Mouse (Mus musculus): ENCODE measurements around the gene Cdhr3. TPM values are rescaled to one million over a fixed set of nuclear protein-coding genes. Genes with fewer than 3 reads are reported as not detected.

Cdhr3 gene
- total and polyA plus RNA-seq, 3 experiments, result not detected

- Histone ChIP-seq H3K36me3 (ENCODE audit: control insufficient read depth in 1 of 2, insufficient read depth in 2 of 2, low read length in 2 of 2) (peaks cover 0 to 40% of the 10 kb centered on the region in 2 experiments; a peak in 2 of 4 replicates), H3K27ac (ENCODE audit: control insufficient read depth, low read depth, low read length) (no peak overlapping the region), H3K27me3 (ENCODE audit: control insufficient read depth in 1 of 2, insufficient read depth in 2 of 2, low read length in 2 of 2) (no peaks in the 10 kb centered on the region), H3K4me1 (ENCODE audit: control insufficient read depth in 1 of 2, insufficient read depth in 2 of 2, low read length in 2 of 2) (peaks cover 18 to 43% of the 10 kb centered on the region in 2 experiments), H3K79me2 (ENCODE audit: control insufficient read depth, insufficient read depth, low read length, poor library complexity) (no peaks in the 10 kb centered on the region), H3K9me3 (replicated peaks; ENCODE audit: insufficient read depth, low read length) (no peaks in the 10 kb centered on the region), H3K9ac (ENCODE audit: control insufficient read depth, low read depth, low read length, poor library complexity, severe bottlenecking) (no peak overlapping the region), H3K4me3 (ENCODE audit: control insufficient read depth in 1 of 2, insufficient read depth in 1 of 2, low read depth in 2 of 2, low read length in 2 of 2) (no peak overlapping the region)
- DNase-seq (ENCODE audit: low read depth, low spot score), result peak; percentile 74
- TF ChIP-seq USF2 (IDR thresholded peaks at IDR 0.05; ENCODE audit: borderline replicate concordance in 1 of 2, insufficient read depth in 1 of 2, low read depth in 1 of 2, low read length in 2 of 2) (no peak), EP300 (IDR thresholded peaks at IDR 0.05; ENCODE audit: low read depth in 1 of 2, low read length in 2 of 2) (peak in 1 of 2 experiments; percentile 54; a peak in 1 of 4 replicates), RAD21 (IDR thresholded peaks at IDR 0.05; ENCODE audit: low read depth, low read length) (no peak), MAX (IDR thresholded peaks at IDR 0.05; ENCODE audit: low read length) (no peak), KAT2A (conservative IDR thresholded peaks at IDR 0.05; ENCODE audit: low read depth, low read length) (no peak), MAZ (IDR thresholded peaks at IDR 0.05; ENCODE audit: low read depth, low read length) (no peak), POLR2AphosphoS5 (IDR thresholded peaks at IDR 0.05; ENCODE audit: borderline replicate concordance, low read depth, low read length) (no peak), CHD2 (IDR thresholded peaks at IDR 0.05; ENCODE audit: low read length) (no peak), NRF1 (IDR thresholded peaks at IDR 0.05; ENCODE audit: insufficient read depth, low read depth, low read length, poor library complexity, severe bottlenecking) (no peak), ZKSCAN1 (IDR thresholded peaks at IDR 0.05; ENCODE audit: low read depth, low read length) (no peak), SMC3 (IDR thresholded peaks at IDR 0.05; ENCODE audit: low read depth, low read length) (no peak), ZNF384 (IDR thresholded peaks at IDR 0.05; ENCODE audit: low read depth, low read length) (no peak), GABPA (IDR thresholded peaks at IDR 0.05; ENCODE audit: low read depth, low read length) (no peak), GATA1 (IDR thresholded peaks at IDR 0.05; ENCODE audit: low read depth, low read length) (0 out of 2 replicates have a peak, but pooled peaks have one; percentile 27), USF1 (IDR thresholded peaks at IDR 0.05; ENCODE audit: low read depth, low read length) (peak; percentile 74), ELF1 (IDR thresholded peaks at IDR 0.05; ENCODE audit: low read depth, low read length) (no peak), POLR2A (IDR thresholded peaks at IDR 0.05; ENCODE audit: control insufficient read depth in 1 of 2, insufficient read depth in 1 of 2, low read depth in 1 of 2, low read length in 2 of 2, poor library complexity in 1 of 2) (no peak), MYC (IDR thresholded peaks at IDR 0.05; ENCODE audit: low read depth, low read length) (no peak), CTCF (IDR thresholded peaks at IDR 0.05 in 2 of 3, conservative IDR thresholded peaks at IDR 0.05 in 1 of 3; ENCODE audit: control insufficient read depth in 1 of 3, insufficient read depth in 1 of 3, low read depth in 2 of 3, low read length in 3 of 3, poor library complexity in 1 of 3, severe bottlenecking in 1 of 3) (no peak), UBTF (IDR thresholded peaks at IDR 0.05; ENCODE audit: borderline replicate concordance, insufficient read depth, low read depth, low read length) (no peak), NELFE (IDR thresholded peaks at IDR 0.05; ENCODE audit: low read depth, low read length) (no peak), TCF12 (IDR thresholded peaks at IDR 0.05; ENCODE audit: low read depth, low read length) (peak; percentile 56), JUND (IDR thresholded peaks at IDR 0.05; ENCODE audit: low read depth, low read length) (no peak), E2F4 (IDR thresholded peaks at IDR 0.05; ENCODE audit: borderline replicate concordance, low read depth, low read length) (no peak), RCOR1 (IDR thresholded peaks at IDR 0.05; ENCODE audit: low read depth, low read length) (peak; percentile 52; the same call in 1 of the 2 replicates), BHLHE40 (IDR thresholded peaks at IDR 0.05; ENCODE audit: borderline replicate concordance, low read depth, low read length) (0 out of 2 replicates have a peak, but pooled peaks have one; percentile 22), MXI1 (IDR thresholded peaks at IDR 0.05; ENCODE audit: low read depth, low read length) (no peak), CHD1 (IDR thresholded peaks at IDR 0.05; ENCODE audit: low read depth, low read length) (no peak), ZMIZ1 (IDR thresholded peaks at IDR 0.05; ENCODE audit: low read depth, low read length) (no peak), ETS1 (IDR thresholded peaks at IDR 0.05; ENCODE audit: low read depth, low read length) (peak; percentile 74), ZC3H11A (IDR thresholded peaks at IDR 0.05; ENCODE audit: low read depth, low read length) (no peak), TAL1 (IDR thresholded peaks at IDR 0.05; ENCODE audit: low read length) (no peak), MYB (IDR thresholded peaks at IDR 0.05; ENCODE audit: low read depth, low read length) (no peak), SIN3A (IDR thresholded peaks at IDR 0.05; ENCODE audit: low read length) (no peak), TBP (IDR thresholded peaks at IDR 0.05; ENCODE audit: low read depth, low read length) (no peak), POLR2AphosphoS2 (IDR thresholded peaks at IDR 0.05; ENCODE audit: low read length) (no peak), MEF2A (IDR thresholded peaks at IDR 0.05; ENCODE audit: extremely low read depth, insufficient replicate concordance, low read depth, low read length, poor library complexity, severe bottlenecking) (no peak), MAFK (IDR thresholded peaks at IDR 0.05; ENCODE audit: borderline replicate concordance, low read depth, low read length) (no peak)
Measured at GRCm38 (mm10) chr12:33048391-33048790, 44.3 kb downstream of the Cdhr3 start.

All from MEL (cell line).